Mouse (Mus musculus): Measurements from ENCODE around the gene Wdr60.

The Wdr60 gene

DNA sequence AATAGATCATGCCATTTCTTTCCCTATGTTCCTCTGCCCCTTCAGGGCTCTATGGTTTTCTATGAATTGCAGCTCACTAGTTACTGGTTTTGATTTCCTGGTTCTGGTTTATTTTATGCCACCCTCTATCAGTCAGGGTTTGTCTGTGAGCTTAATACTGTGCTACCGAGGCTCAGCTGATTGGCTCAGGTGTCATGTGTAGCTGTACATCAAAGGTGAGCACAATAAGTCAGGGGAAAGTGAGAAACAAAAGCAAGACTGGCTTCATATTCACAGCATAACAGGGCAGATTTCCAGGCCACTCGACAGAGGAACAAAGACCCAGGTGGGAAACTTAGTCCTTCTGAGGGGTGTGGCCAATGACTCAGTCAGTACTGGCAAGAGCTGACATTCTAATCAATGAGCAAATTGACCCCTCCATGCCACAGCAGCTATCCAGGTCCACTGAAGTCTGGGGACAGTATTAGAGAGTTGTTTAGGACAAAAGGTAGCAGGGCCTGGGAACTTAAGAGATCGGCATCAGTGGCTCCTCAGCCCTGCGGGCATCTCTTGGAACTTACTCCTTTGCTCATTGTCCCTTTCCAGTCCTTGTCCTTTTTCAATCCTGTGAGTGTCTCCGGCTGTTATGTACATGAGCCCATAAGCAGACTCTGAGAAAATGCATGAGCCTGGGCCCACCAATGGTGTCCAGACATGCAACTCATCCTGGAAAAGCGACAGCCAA lies 79.4 kb downstream of the Wdr60 start:
- no peak for DNase-seq (ENCODE audit: low read depth)

DNA sequence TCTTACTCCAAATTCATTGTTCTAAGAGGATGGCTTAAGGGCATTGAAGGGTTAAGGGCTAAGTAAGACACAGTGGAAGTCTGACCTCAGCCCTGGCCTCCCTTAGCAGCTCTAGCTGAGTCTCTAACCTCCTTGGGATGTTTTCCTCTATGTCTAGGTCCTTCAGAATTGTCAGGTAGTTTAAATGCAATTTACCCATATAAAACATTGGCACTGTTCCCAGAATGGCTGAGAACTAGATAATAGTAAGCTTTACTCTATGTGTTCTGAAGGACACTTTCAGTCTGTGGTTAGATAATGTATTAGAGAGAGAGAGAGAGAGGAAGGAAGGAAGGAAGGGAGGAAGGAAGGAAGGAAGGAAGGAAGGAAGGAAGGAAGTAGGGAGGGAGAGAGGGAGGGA lies 80.4 kb downstream of the Wdr60 start:
- DNase-seq (ENCODE audit: low read depth), result no peak

DNA sequence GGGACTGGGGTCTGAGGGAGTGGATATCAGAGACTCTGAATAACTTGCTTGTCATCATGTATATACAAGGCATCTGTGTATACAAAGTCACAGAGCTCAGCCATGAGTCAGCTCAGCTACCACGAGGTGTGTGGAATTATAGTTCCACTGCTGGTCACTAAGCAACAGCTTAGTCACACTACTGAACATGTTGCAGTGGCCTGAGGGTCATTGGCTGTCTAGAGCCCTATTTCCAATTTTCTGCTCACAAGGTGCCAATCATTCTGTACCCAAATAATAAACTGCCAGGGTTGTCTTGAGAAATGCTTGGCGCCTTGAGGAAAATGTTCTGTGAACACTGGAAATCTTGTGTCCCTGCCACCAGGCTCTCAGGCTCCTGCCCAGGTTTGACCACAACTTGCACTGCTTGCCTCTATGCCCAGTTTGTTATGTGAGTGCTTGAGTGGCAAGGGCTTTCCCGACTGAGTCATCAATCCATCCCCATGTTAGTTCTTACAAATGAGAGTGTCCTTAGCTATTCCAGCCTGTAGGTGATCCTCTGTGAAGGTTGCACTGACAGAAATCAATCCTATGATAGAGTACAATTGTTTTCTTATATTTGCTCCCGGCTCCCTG lies 81.3 kb downstream of the Wdr60 start:
- DNase-seq (ENCODE audit: low read depth), result no peak

DNA sequence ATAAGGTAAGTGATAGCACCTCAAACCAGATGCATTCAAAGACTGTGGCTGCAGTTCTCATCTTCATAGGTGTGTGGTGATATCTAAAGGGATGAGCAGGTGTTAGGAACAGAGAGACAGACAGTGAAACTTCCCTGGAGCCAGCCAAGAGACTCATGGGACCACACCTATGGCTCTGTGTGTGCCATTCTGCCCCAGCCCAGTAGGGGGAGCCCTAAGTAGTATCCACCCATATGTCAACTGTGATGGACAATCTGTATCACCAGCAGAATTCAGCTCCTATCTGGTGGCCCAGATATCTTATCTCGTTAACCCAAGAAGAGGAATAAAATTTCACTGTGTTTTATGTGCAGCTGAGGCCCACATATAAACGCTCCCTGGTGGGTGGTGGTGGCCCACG lies 85.9 kb downstream of the Wdr60 start:
- DNase-seq (ENCODE audit: low read depth), result peak; percentile 58

DNA sequence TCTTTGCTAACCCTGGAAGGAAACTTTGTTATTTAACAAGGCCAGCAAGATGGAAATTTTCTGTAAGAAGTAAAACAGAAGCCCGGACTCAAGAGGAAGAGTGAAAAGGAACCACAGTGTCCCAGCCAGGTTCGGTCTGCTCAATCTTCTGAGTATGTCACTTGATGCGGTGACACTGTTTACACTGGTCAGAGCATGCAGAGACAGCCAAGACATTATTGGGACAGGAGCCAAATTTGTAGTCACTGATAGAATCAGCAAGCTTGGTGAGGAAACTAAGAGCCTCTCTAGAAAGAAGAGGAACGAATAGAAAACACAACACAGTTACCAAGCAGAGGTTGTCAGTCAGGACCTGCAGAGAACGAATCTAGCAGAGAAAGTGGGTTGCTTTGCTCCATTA lies 93.2 kb downstream of the Wdr60 start:
- no peak for DNase-seq (ENCODE audit: low read depth)

DNA sequence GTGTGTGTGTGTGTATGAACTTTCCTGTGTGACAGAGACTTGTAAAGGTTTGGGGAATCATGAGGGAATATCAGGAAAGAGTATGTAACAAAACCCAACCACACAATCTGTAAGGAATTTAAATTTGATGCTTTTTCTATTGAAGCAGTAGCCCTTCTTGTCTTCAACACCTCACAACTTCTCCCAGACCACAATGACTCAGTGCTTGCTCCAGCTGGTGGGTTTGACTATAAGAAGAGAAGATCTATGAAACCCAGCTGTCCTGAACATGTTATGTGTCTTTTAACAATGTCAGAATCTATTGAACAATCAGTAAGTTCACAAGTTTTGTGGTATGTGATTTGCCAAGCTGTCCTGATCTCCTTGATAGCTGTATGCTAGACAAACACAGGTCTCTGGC lies 97.5 kb downstream of the Wdr60 start:
- no peak for DNase-seq (ENCODE audit: low read depth)

- DNase-seq (ENCODE audit: low read depth), result no peak
These were observed 103.1 kb downstream of the Wdr60 start for GRCm38 (mm10) chr12:116159695-116160094.

GRCm38 (mm10) chr12:116159223-116159622 lies 103.6 kb downstream of the Wdr60 start:
- no peak for DNase-seq (ENCODE audit: low read depth)

DNA sequence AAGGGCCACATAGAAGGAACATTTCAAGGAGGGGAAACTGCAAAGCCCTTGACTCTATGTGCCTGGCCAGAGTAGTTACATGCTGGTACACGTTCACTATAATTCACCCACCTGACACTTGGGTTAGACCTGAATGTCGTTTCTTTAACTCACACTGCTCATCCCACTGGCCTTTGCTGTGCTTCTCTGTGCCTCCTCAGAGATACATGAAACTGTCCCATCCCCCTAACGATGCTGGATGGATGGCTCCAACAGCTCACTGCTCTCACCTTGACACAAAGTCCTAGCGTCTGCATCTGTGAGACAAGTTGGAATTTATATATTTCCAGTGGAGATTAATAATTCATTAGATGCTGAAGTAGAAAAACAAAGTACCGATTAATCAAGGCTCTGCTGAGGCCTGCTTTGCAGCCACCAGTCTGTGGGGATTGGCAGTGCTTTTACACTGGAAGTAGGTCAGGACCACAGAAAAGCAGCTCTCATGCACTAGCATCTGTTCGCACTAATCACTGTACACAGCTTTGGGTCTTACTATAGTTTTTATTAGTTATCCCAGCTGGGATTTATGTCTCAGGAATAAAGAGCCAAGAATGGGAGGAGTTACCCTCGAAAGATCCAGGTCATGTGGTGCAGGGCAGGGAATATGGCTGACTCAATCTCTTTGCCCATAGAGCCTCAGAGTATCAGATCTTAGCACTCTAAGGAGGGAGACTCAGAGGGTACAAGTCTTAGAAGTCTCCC lies 105.9 kb downstream of the Wdr60 start:
- DNase-seq (ENCODE audit: low read depth), result no peak
